Mouse (Mus musculus) lung, adult 18-20 months (tissue): ENCODE results near the gene H2al1a.
"Not testable (repeated sequence)": the region's sequence is repeated elsewhere in the genome, so short reads cannot be mapped to it uniquely, and the experiment has no call there.

Experiments
- DNase-seq, 2 experiments: peaks; one replicate each; pipeline ENCODE4 v3.0.0; 2022; ENCODE audit warnings: mixed read lengths in 2 of 2

The H2al1a gene

GRCm38 (mm10) chrX:11298957-11299356 is at the start of gene H2al1a:
H2al1a (plus strand) TSS chrX:11299257.
- DNase-seq = not testable (repeated sequence)

- DNase-seq = no peak
Observed at GRCm38 (mm10) chrX:11250155-11250554, 48.9 kb upstream of the H2al1a start.

- DNase-seq = peak; percentile 6 to 35
Observed at GRCm38 (mm10) chrX:11254062-11254461, 45.0 kb upstream of the H2al1a start.

- DNase-seq = no peak
Observed at GRCm38 (mm10) chrX:11254521-11255207, 44.4 kb upstream of the H2al1a start.

DNA sequence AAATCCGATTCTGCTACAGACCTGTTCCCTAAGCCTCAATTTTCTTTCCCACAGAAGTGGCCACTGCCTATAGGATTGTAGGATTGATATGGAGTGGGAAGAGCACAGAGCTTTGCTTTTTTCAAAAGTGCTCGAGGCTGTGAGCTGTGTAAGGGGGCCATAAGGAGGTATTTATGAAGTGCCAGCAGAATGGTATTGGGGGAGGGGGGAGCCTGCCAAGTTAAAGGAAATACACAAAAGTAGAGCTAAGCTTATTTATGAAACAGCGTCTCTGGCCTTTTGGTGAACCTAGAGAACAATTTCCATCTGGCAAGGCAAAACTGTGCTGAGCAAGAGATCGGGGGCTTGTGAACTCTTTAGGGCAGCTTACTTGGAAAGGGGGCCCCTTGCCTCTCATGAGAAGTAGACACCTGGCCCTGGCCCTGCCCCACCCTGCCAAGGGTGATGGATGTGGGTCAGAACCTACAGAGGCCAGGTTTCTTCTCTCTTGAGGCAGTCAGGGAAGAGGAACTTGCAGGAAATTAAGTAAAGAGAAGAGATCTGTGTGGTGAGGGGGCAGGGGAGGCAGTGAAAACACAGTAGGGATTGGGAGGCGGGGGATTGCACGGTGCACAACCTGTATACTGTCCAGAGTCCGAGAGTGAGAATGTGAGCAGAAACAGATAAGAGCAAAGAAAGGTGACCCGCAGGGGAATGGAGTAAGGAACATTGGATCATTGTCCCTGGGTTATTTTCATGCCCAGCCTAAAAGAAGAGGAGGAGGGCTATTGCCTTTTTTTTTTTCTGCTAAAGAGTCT is 43.3 kb upstream of the H2al1a start:
- no peak for DNase-seq

DNA sequence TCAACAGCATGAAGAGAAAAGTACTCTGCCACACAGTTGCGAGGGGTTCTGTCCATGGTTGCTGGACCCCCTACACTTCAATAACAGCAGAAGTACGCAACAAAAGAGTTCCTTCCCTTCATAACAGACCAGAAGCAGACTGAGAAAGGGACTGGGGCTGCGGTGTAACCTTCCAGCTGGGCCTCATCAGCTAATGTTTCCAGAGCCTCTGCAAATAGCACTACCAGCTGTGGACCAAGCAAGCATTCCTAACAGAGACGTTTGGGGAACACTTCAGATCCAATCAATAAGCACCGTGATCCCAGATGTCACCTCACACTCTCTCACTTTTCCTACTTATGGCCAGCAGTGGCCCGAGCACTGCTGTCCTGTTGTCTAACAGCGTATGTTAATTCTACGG is 34.1 kb upstream of the H2al1a start:
- no peak for DNase-seq

DNA sequence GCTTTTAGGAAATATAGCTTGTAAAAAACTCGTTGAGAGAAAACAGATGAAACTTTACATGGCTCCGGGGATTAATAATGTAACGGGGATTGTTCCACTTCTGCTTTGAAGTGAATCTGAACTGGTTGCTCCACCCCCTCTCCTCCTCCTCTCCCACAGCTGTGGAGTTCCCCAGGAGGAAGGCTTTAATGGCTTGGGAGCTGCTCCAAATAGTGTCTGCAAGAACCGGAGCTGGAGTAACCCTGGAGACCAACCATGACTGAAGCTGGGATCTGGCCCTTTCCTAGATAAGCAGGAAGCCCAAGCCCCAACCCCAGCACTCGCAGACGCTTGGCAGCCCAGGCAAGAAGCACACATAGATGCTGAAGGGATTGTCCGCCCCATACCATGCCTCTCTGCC is 31.3 kb upstream of the H2al1a start:
- DNase-seq = peak; percentile 5 to 15

DNA sequence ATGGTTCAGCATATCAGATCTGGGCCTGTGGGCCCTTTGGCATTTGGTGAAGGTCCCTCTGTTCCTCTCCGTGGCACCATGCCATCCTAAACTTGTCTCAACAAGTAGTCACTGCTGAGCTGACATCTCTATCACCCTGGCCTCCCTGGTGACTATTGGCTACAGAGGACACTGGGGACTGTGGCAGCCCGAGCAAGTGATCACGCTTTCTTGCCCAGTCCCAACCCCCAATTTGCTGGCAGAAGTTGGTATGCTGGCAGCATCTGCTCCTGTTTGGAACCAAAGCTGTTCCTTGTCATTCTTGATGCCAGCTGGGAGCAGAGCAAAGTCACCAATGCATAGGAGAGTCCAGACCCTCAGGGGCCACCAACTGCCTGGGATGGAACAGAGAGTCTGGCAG is 30.0 kb upstream of the H2al1a start:
- DNase-seq = no peak

DNA sequence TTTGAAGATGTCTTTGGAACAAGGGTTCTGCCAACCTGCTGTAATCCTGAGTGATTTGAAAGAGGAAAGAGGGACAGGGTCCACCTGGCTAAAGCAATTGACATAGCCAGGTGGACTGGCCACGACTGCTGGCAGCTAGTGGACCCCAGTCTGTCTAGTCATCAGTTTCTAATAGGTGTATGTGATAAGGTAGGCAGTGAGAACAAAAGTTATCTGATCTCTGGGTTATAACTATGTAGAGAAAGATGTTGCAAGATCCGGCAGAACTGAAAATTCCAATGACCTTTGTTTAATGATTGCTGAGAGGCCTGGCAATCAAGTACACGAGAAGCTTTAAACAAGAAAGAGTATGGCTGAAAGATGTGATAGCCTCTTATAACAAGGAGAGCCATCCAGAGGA is 25.9 kb upstream of the H2al1a start:
- DNase-seq = no peak

- no peak for DNase-seq
Observed at GRCm38 (mm10) chrX:11277083-11277482, 22.0 kb upstream of the H2al1a start.

GRCm38 (mm10) chrX:11280741-11281140 is 18.3 kb upstream of the H2al1a start:
- no peak for DNase-seq

GRCm38 (mm10) chrX:11288306-11288882 is 10.7 kb upstream of the H2al1a start:
- peak; percentile 20 to 49 for DNase-seq

- DNase-seq = no peak
Observed at GRCm38 (mm10) chrX:11289244-11289643, 9.8 kb upstream of the H2al1a start.

DNA sequence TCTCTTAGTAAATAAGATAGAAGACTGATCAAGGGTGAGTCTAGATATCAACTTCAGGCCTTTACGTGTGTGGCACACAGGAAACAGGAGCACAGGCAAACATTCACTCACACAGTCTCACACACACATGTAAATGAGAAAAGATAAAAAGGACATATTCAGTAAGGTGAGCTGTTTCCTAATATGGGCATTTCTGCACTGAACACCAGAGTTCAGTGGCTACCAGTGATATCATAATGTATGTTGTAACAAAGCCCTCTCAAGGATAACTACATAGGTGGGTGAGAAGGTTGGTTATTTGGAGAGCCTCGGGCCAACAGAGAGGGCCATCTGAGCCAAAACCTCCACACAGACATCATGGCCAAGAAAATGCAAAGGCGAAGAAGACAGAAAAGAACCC is 3.1 kb downstream of the H2al1a start, which contains the start of gene H2al1b:
Gene H2al1b, plus strand, starts transcription at position 301 of the 400 bp plus-strand sequence.
- DNase-seq = not testable (repeated sequence)

DNA sequence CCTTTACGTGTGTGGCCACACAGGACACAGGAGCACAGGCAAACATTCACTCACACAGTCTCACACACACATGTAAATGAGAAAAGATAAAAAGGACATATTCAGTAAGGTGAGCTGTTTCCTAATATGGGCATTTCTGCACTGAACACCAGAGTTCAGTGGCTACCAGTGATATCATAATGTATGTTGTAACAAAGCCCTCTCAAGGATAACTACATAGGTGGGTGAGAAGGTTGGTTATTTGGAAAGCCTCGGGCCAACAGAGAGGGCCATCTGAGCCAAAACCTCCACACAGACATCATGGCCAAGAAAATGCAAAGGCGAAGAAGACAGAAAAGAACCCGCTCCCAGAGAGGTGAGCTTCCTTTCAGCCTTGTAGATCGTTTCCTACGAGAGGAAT is 6.3 kb downstream of the H2al1a start, which contains the start of gene H2al1c:
Gene H2al1c, plus strand, starts transcription at position 301 of the 400 bp plus-strand sequence.
- not testable (repeated sequence) for DNase-seq

GRCm38 (mm10) chrX:11308524-11308923 is 9.5 kb downstream of the H2al1a start, which contains the start of gene H2al1d:
H2al1d (plus strand) TSS chrX:11308824.
- not testable (repeated sequence) for DNase-seq

- DNase-seq = not testable (repeated sequence)
Observed at GRCm38 (mm10) chrX:11311634-11312033, 12.6 kb downstream of the H2al1a start, which contains the start of gene H2al1e. H2al1e (plus strand) TSS chrX:11311934.

GRCm38 (mm10) chrX:11314858-11315257 is 15.8 kb downstream of the H2al1a start, which contains the start of gene H2al1f:
H2al1f (plus strand) TSS chrX:11315158.
- not testable (repeated sequence) for DNase-seq

- not testable (repeated sequence) for DNase-seq
Observed at GRCm38 (mm10) chrX:11317956-11318355, 18.9 kb downstream of the H2al1a start, which contains the start of gene H2al1g. H2al1g (plus strand) TSS chrX:11318256.

DNA sequence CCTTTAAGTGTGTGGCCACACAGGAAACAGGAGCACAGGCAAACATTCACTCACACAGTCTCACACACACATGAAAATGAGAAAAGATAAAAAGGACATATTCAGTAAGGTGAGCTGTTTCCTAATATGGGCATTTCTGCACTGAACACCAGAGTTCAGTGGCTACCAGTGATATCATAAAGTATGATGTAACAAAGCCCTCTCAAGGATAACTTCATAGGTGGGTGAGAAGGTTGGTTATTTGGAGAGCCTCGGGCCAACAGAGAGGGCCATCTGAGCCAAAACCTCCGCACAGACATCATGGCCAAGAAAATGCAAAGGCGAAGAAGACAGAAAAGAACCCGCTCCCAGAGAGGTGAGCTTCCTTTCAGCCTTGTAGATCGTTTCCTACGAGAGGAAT is 22.1 kb downstream of the H2al1a start, which contains the start of gene H2al1h:
Gene H2al1h, plus strand, starts transcription at position 301 of the 400 bp plus-strand sequence.
- not testable (repeated sequence) for DNase-seq

GRCm38 (mm10) chrX:11324359-11324758 is 25.3 kb downstream of the H2al1a start, which contains the start of gene H2al1i:
H2al1i (plus strand) TSS chrX:11324659.
- DNase-seq = not testable (repeated sequence)

DNA sequence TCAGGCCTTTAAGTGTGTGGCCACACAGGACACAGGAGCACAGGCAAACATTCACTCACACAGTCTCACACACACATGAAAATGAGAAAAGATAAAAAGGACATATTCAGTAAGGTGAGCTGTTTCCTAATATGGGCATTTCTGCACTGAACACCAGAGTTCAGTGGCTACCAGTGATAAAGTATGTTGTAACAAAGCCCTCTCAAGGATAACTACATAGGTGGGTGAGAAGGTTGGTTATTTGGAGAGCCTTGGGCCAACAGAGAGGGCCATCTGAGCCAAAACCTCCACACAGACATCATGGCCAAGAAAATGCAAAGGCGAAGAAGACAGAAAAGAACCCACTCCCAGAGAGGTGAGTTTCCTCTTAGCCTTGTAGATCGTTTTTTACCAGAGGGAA is 28.5 kb downstream of the H2al1a start, which contains the start of gene H2al1j:
Gene H2al1j, plus strand, starts transcription at position 301 of the 400 bp plus-strand sequence.
- DNase-seq = not testable (repeated sequence)

DNA sequence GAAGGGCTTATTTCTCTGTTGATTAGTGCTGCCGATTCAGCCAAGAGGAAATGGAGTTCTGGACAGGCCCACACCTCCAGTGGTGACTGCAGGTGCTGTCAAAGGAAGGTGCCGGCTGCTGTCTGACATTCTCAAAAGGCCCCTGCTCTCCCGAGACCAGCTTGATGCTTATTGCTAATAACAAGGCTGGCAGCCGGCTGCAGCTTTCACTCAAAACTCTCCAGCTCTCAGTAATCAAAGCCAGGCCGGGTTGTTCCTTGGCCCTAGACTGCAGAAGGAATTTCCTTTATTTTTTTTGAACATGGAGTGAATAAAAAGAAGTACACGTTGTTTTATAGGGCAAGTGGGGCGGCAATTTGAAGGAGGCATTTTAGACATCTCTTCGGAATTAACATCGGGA is 46.7 kb downstream of the H2al1a start:
- DNase-seq = peak in 1 of 2 experiments; percentile 10
